Mouse (Mus musculus) cerebellum, postnatal 14 days (tissue): Measurements from ENCODE around the gene Ttll11.

Source experiments
- DNase-seq, 2 experiments: peaks; one replicate each; pipeline ENCODE4 v3.0.0; 2021; ENCODE audit warnings: mixed read lengths in 2 of 2

Ttll11 gene

DNA sequence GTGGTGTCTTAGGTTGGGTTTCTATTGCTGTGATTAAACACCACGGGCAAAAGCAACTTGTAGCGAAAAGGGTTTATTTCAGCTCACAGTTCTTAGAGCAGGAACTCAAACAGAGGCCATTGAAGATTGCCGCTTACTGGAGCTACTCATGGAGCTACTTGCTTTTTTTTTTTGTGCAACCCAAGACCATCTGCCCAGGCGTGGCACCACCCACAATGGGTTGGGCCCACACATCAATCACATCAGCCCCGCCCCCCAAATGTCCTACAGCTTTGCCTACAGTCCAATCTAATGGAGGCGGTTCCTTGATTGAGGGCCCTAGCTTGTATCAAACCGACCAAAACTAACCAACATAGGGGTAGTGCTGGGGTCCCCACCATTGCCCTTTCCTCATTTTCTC lies 215.9 kb downstream of the Ttll11 start:
- no peak for DNase-seq

- no peak for DNase-seq
Observed at GRCm38 (mm10) chr2:35761458-35761857, 218.3 kb downstream of the Ttll11 start.

- DNase-seq, result no peak
Observed at GRCm38 (mm10) chr2:35760867-35761266, 218.8 kb downstream of the Ttll11 start.

DNA sequence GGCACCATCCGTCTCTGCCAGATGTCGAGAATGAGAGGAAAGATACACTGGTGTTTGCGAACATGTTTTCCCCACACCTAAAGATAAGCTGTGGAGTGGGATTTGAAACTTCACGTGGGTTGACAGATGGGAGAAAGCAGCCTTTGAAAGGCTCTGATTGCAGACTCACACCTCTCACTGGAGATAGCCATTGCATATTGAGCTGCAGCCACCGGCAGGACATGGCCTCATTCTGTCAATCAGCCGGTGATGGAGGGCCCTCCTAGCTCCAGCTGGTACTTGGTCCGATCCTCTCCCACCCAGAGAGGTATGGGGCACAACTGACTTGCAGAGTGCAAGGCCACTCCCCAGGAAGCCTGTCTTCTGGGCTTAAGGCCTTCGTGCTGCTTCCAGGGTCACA lies 219.4 kb downstream of the Ttll11 start:
- DNase-seq, result peak; percentile 49 to 50

GRCm38 (mm10) chr2:35756467-35756866 lies 223.2 kb downstream of the Ttll11 start:
- no peak for DNase-seq

DNA sequence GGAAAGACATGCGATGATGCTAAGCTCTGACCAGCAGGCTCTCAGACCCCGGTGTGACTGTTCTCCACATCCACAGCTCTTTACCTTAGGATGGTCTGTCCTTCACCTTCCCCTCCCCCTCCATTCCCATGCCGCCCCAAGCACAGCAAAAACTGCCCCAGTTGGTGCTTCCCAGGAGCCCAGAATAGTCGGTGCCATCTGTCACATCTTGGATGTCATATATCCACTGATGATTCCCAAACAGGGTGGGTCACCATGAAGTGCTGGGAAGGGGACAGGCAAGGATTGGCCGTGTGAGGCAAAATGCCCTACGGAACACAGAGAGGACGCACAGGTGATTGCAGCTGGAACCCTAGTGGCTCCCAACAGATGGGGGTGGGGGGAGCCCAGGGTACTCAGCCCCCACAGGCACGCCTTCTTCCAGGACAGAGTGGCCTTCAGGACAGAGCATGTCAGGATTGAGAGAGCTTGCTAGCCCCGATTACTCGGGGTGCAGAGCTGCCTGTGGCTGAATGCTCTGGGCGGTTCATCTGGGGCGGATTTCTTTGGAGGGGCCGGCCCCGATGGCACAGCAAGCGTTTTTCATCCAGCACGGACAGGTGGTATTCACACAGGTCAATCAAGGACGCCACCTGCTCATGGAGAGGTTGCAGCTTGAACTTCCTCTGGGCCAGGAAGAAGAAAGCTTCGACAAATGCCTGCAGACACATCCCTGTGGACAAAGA lies 227.8 kb downstream of the Ttll11 start:
- DNase-seq, result peak; percentile 70 to 80

GRCm38 (mm10) chr2:35750533-35751141 lies 229.1 kb downstream of the Ttll11 start:
- no peak for DNase-seq

- peak; percentile 69 to 81 for DNase-seq
Observed at GRCm38 (mm10) chr2:35747371-35748035, 232.2 kb downstream of the Ttll11 start.

- peak; percentile 83 to 89 for DNase-seq
Observed at GRCm38 (mm10) chr2:35746638-35747037, 233.1 kb downstream of the Ttll11 start.

- peak; percentile 33 to 49 for DNase-seq
Observed at GRCm38 (mm10) chr2:35745876-35746275, 233.8 kb downstream of the Ttll11 start.

- DNase-seq, result no peak
Observed at GRCm38 (mm10) chr2:35739669-35740254, 240.0 kb downstream of the Ttll11 start.

- no peak for DNase-seq
Observed at GRCm38 (mm10) chr2:35737467-35738027, 242.2 kb downstream of the Ttll11 start.

- DNase-seq, result no peak
Observed at GRCm38 (mm10) chr2:35736061-35736460, 243.7 kb downstream of the Ttll11 start.

- DNase-seq, result peak; percentile 49 to 69
Observed at GRCm38 (mm10) chr2:35735001-35735400, 244.7 kb downstream of the Ttll11 start.

DNA sequence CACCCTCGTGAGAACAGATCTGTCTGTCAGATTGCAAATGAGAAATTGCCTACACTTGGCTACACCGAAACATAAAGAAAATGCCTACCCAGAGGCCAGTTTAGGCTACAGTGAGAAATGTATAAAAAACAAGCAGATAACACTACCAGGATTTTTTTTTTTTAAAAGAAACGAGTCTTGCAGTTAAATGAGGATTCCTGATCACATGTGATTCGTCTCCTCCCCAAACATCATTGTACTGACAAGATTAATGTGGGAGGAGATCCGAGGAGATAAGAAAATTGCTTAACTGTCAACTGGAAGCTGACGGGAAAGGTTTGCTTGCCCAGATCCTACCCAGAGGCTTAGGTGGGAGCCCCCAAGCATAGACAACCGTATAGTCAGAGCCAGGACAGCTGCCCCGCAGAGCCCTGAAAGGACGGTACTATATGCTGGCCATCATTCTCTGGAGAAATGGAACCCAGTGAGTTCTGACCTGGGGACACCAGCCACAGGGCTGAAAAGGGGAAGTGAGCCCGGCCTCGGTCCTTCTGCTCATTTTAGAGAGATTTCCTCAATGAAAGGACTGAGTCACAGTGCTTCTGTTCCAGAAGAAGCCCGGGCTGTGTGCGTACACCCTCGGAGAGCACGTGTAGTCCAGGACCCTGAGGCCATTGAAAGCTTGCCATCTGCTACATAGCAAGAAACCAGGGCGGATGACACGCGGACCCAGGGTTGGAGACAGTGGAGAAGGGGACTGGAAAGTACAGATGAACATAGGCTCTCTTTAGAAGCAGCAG lies 247.9 kb downstream of the Ttll11 start:
- DNase-seq, result peak in 1 of 2 experiments; percentile 50

- DNase-seq, result no peak
Observed at GRCm38 (mm10) chr2:35729077-35730065, 250.3 kb downstream of the Ttll11 start.

DNA sequence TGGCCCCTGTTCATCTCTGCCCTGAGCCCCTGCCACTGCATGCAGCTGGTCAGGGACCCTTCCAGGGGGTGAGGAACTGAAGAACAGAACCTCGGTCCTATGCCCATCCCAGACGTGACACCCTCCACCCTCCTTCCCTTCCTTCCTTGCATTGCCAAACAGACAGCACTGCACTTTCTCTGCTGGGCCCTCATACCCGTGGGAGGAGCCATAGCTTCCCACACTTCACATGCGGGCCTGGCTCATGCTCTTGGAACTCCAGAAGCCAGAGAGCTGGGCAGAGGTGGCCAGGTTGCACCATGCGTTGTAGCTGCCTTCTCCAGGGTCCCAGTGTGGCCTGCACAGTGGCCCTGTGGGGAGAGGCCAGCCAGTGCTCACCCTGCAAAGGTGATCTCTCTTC lies 251.1 kb downstream of the Ttll11 start:
- no peak for DNase-seq

- peak; percentile 77 to 78 for DNase-seq
Observed at GRCm38 (mm10) chr2:35723691-35724090, 256.0 kb downstream of the Ttll11 start.

- peak in 1 of 2 experiments; percentile 49 for DNase-seq
Observed at GRCm38 (mm10) chr2:35723267-35723666, 256.4 kb downstream of the Ttll11 start.

DNA sequence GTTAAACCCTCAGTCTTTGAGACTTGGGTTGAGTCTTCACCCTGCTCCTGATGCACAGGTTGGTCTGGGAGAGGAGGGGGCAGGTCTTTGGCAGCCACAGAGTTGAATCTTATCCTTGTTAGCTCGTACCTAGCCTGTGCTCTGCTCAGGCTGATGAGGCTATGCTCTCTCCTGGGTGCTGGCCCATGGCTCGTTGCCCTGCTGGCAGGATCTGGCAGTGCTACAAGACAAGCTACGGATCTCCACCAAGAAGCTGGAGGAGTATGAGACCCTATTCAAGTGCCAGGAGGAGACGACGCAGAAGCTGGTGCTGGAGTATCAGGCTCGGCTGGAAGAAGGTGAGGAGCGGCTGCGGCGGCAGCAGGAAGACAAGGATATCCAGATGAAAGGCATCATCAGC lies 256.9 kb downstream of the Ttll11 start:
- peak; percentile 74 to 76 for DNase-seq

GRCm38 (mm10) chr2:35720956-35721355 lies 258.8 kb downstream of the Ttll11 start:
- no peak for DNase-seq
